Mouse (Mus musculus) right cerebral cortex, adult 2 months (tissue): Measurements from ENCODE around the gene Hist1h2bh.
"Not testable (repeated sequence)": the region's sequence is repeated elsewhere in the genome, so short reads cannot be mapped to it uniquely, and the experiment has no call there.

ENCODE experiments used
- DNase-seq, 2 experiments: peaks; one replicate each; pipeline ENCODE4 v3.0.0; 2021 to 2022; ENCODE audit warnings: low spot score in 2 of 2

Gene Hist1h2bh

GRCm38 (mm10) chr13:23542999-23543607, at the start of gene Hist1h2bh:
Gene Hist1h2bh, minus strand, starts transcription at chr13:23543392.
- DNase-seq, result peak; percentile 72 to 79

GRCm38 (mm10) chr13:23592614-23593013, 49.4 kb upstream of the Hist1h2bh start:
- no peak for DNase-seq

GRCm38 (mm10) chr13:23591886-23592285, 48.7 kb upstream of the Hist1h2bh start:
- DNase-seq, result not testable (repeated sequence)

- no peak for DNase-seq
These were observed 48.0 kb upstream of the Hist1h2bh start for GRCm38 (mm10) chr13:23591206-23591605.

GRCm38 (mm10) chr13:23586940-23587225, 43.7 kb upstream of the Hist1h2bh start:
- DNase-seq, result no peak

- DNase-seq, result no peak
These were observed 43.1 kb upstream of the Hist1h2bh start for GRCm38 (mm10) chr13:23586099-23586939.

GRCm38 (mm10) chr13:23585442-23586098, 42.4 kb upstream of the Hist1h2bh start:
- DNase-seq, result peak; percentile 76 to 77

- DNase-seq, result peak; percentile 77 to 82
These were observed 41.8 kb upstream of the Hist1h2bh start for GRCm38 (mm10) chr13:23585029-23585441.

- no peak for DNase-seq
These were observed 41.1 kb upstream of the Hist1h2bh start for GRCm38 (mm10) chr13:23584331-23584730.

- no peak for DNase-seq
These were observed 40.3 kb upstream of the Hist1h2bh start for GRCm38 (mm10) chr13:23583387-23584068.

- DNase-seq, result no peak
These were observed 39.2 kb upstream of the Hist1h2bh start for GRCm38 (mm10) chr13:23582219-23583056.

GRCm38 (mm10) chr13:23581408-23582218, 38.4 kb upstream of the Hist1h2bh start, which contains the start of gene Hist1h4d:
Gene Hist1h4d, plus strand, starts transcription at chr13:23581598.
- DNase-seq, result peak; percentile 99

GRCm38 (mm10) chr13:23577835-23578234, 34.6 kb upstream of the Hist1h2bh start:
- no peak for DNase-seq

- DNase-seq, result no peak
These were observed 33.9 kb upstream of the Hist1h2bh start for GRCm38 (mm10) chr13:23576906-23577639.

GRCm38 (mm10) chr13:23576351-23576881, 33.2 kb upstream of the Hist1h2bh start:
- DNase-seq, result no peak

- DNase-seq, result peak; percentile 18 to 33
These were observed 32.7 kb upstream of the Hist1h2bh start for GRCm38 (mm10) chr13:23575864-23576313.

GRCm38 (mm10) chr13:23575271-23575851, 32.2 kb upstream of the Hist1h2bh start, which contains the start of gene Hist1h3d:
Gene Hist1h3d, plus strand, starts transcription at chr13:23575763.
- peak; percentile 70 to 72 for DNase-seq

GRCm38 (mm10) chr13:23574546-23575170, 31.5 kb upstream of the Hist1h2bh start:
- not testable (repeated sequence) for DNase-seq
